Mouse (Mus musculus) gastrocnemius, postnatal 36 days (tissue): Measurements from ENCODE around the gene 1700067K01Rik. TPM values are rescaled to one million over a fixed set of nuclear protein-coding genes. Genes with fewer than 3 reads are reported as not detected.
"Not testable (repeated sequence)": the region's sequence is repeated elsewhere in the genome, so short reads cannot be mapped to it uniquely, and the experiment has no call there.

ENCODE experiments used
- DNase-seq, 2 experiments: peaks; one replicate each; pipeline ENCODE4 v3.0.0; 2022
- intact Hi-C: fragments of 180-260 bp; cut with DNase I; formaldehyde crosslinking; loops from one replicate; pipeline ENCODE4 v1.15.1; 2025
- total RNA-seq, 2 experiments: library from RNA; stranded (reverse); gene quantifications; 2 replicates each; pipeline ENCODE4 v1.2.3; 2021

1700067K01Rik gene
- total RNA-seq, 2 experiments from 2014 or later: 0.48 TPM; not detected in 1

DNA sequence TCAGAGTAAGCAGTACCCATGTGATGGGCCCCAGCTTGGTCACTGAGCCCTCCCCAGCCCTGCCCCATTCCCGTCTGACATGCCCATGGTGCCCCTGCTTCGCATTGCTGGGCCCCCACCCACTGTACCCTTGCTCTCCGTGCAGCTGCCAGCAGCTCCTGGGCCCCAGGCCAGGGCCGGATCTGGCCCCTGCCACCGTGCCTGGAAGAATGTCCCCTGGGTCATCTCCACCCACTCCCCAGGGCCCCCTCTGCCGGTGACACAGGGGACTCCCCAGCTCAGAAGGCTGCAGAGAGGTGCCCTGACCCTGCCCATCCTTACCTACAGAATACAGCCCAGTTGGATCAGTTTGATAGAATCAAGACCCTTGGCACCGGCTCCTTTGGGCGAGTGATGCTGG, 20.5 kb upstream of the 1700067K01Rik start:
- intact Hi-C loops: no loop called here
- DNase-seq: peak; percentile 56 to 74

DNA sequence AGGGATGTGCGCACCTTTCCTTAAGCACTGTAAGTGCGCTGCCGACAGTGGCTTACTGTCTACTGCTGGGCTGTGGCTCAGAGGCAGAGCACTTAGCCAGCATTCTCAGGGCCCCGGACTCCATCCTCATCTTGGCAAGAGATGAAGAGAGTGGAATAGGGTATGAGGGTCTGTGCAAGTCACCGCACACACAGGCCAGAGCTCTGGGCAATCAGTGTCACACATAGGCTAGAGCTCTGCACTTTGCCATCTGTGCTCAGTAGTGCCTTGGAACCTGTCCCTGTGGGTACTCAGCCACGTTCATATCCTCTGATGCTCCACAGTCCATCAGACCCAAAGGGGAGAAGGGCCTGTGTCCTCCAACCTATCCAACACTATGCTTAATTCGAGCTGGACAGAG, 19.8 kb upstream of the 1700067K01Rik start:
- no peak for DNase-seq
- intact Hi-C loops: no loop called here

DNA sequence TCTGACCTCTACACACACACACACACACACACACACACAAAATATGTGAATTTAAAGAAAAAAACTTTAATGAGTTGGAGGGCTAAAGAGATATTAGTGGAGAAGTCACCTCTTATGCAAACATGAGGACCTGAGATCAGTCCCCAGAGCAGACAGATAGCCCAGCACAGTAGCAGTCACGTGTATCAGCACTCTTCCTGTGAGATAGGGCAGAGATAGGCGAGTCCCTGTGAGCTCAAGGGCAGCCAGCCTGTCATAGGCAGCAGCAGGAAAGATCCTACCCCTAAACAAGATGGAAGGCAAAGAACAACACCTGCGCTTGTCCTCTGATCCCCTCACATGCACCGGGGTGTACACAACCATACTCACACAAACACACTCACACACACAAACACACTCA, 18.9 kb upstream of the 1700067K01Rik start:
- no peak for DNase-seq
- intact Hi-C loops: no loop called here

DNA sequence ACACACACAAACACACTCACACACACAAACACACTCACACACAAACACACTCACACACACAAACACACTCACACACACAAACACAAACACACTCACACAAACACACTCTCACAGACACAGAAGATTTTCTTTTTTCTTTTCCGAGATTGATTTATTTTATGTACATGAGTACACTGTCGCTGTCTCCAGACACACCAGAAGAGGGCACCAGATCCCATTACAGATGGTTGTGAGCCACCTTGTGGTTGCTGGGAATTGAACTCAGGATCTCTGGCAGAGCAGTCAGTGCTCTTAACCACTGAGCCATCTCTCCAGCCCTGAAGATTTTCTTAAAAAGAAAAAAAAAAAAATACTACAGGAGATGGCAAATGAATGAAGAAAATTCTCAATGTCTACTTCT, 18.1 kb upstream of the 1700067K01Rik start:
- intact Hi-C loops: not testable (repeated sequence)

DNA sequence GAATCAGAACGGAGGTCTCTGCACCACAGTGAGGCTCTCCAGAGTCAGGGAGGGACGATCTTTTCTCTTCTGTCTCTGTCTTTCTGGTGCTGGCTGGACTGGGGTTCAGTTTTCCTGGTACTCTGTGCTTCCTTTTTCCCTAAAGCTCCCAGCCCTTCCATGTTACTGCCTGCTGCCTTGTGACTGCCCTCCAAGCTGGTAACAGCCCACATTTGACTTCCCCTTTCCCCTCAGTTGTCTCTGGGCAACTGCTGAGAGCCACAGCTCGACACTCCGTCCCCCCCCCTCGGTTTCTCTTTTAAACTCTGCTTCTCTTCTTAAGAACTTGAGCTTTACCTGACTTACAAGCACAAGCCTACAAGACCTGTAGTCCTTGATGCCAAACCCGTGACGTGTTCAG, 12.1 kb upstream of the 1700067K01Rik start:
- no peak for DNase-seq
- intact Hi-C loops: no loop called here

More for the DNA sequence above, 18.1 kb upstream of the 1700067K01Rik start:
- not testable (repeated sequence) for DNase-seq

DNA sequence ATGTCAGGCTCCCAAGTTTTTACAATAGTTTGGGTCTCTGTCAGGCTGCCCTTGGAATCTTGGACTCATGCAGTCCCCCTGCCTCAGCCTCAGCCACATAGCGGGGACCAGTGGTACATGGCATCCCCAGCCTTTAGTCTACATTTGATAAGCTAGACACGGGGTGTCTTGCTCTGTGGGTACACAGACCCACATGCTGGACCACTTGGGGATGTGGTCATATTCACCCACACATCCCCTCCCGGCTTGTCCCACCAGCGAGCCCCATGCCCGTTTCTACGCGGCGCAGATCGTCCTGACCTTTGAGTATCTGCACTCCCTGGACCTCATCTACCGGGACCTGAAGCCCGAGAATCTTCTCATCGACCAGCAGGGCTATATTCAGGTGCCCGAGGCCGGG, 11.1 kb upstream of the 1700067K01Rik start:
- DNase-seq: no peak
- intact Hi-C loops: no loop called here

DNA sequence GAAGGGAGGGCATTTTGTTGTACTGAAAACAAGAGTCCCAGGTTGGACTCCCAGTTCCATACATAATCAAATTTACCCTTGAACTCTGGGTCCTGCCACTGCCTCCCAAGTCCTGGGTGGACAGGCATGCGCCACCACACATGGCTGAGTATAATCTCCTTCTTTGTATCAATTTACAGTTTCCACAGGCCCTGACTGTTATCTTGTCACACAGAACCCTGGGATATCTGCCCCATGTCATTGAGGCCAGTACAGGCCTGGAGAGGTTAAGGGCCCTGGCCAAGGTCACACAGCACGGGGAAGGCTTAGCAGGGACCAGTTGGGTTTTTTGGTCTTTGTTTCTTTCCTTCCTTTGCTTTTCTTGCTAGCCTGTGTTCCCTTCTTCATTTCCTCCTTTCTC, 8.8 kb upstream of the 1700067K01Rik start:
- intact Hi-C loops: no loop called here
- no peak for DNase-seq

DNA sequence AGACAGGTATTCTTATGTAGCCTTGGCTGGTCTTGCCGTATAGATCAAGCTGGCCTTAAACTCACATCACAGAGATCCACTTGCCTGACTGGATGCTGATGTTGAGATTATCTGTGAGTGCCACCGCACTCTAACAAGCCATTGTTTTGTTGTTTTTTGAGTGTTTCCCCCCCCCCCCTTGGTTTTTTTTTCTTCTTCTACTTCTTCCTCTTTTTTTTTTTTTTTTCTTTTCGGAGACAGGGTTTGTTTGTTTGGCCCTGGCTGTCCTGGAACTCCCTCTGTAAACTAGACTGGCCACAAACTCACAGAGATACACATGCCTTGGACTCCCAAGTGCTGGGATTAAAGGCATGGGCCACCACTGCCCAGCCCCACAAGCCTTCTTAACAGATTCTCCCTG, 7.3 kb upstream of the 1700067K01Rik start:
- intact Hi-C loops: no loop called here

DNA sequence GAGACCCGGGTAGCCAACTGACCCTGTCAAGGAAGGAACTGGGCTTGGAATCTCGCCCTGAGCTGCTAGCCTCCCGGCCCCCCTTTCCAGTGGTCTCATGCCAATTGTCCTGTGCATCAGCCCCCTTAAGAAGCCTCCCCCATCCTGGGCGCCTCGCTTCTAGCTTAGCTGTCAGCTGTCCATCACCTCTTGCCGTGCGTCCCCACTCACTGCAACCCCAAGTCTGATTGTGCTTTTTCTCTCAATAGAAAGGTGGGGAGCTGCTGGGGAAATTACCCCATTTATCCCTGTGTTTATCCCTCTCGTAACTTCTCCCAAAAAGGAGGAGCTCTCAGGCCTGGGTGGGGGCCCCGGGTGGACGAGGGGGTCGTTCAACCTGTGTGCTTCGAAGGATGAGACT, 5.3 kb upstream of the 1700067K01Rik start:
- DNase-seq: no peak
- intact Hi-C loops: no loop called here

More for the DNA sequence above, 7.3 kb upstream of the 1700067K01Rik start:
- DNase-seq: no peak

DNA sequence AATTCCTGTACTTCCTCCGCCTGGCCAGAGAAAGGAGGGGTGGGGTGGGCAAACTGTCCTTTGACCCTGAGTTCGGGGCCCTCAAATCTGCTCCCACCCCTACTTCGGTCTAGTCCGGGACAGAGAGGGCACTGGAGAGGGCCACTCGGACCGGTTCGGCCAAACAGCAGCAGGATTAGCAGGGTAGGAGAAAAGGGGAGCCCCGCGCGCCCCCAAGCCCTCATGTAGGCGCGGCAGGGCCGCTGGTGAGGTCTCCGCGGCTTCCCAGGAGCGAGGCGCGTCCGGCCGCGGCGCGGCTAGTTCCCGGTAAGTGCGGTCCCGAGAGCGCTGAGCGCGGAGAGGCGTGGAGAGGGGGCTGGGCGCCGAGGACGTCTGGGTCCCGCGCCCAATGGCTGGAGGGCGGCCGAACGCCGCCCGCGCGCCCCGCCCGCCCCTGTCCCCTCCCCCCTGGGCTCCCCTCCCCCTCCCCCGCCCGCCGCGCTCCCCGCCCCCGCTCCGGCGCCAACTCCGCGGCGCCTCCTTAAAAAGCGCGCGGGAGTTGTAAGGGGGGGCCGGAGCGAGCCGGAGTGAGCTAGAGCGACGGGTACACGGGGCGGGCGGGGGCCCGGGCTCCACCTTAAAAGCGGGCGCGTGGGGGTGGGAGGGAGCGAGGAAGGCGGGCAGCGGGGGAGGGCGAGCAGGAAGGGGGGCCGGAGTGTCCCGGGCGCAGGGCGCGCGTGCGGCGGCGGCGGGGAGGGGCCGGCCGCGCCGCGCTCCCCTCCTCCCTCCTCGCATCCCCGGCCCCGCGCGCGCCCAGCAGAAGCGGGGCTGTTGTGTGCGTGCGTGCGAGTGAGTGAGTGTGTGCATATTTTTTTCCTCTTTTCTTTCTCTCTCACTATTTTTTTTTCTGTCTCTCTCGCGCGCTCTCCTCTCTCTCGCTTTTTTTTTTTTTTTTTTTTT, 4.5 kb upstream of the 1700067K01Rik start:
- intact Hi-C loops: no loop called here
- peak; percentile 83 to 92 for DNase-seq

DNA sequence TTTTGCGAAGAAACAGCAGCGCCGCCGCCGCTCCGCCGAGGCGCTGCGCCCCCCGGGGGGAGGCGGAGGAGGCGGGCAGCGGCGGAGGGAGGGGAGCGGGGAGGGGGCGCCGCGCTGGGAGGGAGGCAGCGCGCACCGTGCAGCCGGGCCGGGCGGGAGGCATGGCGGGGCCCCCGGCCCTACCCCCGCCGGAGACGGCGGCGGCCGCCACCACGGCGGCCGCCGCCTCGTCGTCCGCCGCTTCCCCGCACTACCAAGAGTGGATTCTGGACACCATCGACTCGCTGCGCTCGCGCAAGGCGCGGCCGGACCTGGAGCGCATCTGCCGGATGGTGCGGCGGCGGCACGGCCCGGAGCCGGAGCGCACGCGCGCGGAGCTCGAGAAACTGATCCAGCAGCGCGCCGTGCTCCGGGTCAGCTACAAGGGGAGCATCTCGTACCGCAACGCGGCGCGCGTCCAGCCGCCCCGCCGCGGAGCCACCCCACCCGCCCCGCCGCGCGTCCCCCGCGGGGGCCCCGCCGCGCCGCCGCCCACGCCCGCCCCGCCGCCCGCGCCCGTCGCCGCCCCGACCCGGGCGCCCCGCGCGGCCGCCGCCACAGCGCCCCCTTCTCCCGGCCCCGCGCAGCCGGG, 3.7 kb upstream of the 1700067K01Rik start, which contains the start of gene Samd1:
Gene Samd1 (plus strand): TSS at position 162 of the 631 bp plus-strand sequence.
- peak; percentile 23 to 47 for DNase-seq
- intact Hi-C loops: no loop called here

DNA sequence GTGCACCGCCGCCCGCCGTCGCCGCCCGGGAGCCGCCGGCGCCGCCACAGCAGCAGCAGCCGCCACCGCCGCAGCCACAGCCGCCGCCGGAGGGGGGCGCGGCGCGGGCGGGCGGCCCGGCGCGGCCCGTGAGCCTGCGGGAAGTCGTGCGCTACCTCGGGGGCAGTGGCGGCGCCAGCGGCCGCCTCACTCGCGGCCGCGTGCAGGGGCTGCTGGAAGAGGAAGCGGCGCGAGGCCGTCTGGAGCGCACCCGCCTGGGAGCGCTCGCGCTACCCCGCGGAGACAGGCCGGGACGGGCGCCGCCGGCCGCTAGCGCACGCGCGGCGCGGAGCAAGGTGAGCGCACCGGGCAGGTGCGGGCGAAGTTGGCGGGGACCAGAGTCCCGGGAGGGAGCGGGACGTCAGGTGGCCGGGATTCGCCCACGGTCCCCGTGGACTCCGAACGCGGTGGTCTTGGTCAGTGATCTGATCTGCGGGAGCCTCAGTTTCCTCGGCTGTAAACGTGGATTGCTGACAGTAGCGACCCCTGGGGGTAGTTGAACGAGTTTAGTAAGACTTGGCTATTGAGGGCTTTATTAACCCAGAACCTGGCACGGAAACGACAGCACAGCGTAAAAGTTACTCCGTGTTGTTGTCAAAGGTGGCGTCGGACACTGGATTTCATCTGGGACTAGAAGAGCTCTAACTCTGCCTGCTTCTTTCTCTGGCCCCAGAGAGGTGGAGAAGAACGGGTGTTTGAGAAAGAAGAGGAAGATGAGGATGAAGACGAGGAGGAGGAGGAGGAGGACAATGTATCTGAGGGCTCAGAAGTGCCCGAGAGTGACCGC, 2.9 kb upstream of the 1700067K01Rik start:
- peak; percentile 33 to 40 for DNase-seq
- intact Hi-C loops: no loop called here

DNA sequence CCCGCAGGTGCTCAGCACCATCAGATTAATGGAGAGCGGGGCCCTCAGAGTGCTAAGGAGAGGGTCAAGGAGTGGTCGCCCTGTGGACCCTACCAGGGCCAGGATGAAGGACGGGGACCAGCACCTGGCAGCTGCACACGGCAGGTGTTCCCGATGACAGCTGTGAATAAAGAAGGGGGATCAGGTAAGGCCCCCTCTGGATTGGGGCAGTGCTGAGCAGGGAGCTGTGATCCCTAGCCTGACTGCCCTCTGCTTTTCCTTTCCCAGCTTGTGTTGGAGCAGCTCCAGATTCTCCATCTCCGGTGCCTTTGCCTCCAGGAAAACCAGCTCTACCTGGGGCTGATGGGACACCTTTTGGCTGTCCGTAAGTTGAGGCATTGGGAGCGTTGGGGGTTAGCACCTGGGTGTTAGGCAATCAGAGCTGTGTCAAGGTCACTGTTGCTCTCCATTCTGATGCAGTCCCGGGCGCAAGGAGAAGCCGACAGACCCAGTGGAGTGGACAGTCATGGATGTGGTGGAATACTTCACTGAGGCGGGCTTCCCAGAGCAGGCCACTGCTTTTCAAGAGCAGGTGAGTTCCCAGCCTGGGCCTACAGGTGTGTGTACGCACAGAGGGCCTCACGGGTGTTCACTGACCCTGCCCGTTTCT, 2.1 kb upstream of the 1700067K01Rik start:
- intact Hi-C loops: no loop called here
- DNase-seq: no peak

DNA sequence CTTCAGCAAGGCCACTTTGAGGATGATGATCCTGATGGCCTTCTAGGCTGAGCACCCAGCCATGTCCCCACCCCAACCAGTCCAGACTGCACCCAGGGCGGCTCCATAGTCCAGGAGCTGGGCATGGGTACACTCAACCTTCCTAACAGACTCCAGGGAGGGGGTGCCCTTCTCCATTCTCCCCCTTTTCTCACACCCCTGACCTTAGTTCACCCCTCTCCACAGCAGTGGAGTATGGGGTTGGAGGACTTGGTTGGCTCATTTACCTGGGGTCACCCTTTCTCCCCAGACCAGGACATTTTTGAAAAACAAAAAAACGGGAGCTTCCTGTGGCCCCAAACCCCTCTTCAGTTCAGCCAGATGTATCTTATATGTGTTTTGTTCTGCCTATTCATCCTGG, 1.5 kb upstream of the 1700067K01Rik start:
- intact Hi-C loops: no loop called here
- DNase-seq: no peak

DNA sequence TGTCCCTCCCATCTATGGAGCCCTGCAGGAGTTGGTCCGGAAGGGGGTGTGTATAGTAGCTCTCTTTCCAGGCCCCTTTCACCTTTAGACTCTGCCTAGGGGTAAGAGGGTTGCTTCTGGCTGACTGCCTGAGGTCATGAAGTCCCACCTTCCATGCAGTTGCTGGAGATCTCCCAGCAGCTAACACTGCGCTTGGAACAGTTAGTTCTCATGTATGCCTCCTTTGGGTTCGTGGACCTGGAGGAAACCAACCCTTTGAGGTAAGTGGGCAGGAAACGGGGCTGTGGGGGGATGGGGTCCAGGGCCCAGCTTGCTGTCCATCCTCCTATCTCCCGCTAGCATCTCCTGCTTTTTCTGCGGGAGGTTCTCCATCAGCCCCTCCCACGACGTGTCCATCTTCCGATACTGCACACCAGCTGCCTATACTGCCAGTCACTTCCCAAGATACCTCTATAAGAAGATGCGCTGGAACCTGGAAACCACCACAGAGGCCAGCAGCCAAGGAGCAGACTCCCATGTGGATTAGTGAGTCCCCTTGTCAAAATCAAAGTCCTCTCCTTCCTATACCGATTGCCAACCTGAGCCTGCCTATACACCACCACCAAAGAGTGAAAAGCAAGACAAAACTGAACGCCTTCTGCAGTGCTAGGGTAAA, 1.8 kb downstream of the 1700067K01Rik start:
- DNase-seq: no peak
- intact Hi-C loops: no loop called here

DNA sequence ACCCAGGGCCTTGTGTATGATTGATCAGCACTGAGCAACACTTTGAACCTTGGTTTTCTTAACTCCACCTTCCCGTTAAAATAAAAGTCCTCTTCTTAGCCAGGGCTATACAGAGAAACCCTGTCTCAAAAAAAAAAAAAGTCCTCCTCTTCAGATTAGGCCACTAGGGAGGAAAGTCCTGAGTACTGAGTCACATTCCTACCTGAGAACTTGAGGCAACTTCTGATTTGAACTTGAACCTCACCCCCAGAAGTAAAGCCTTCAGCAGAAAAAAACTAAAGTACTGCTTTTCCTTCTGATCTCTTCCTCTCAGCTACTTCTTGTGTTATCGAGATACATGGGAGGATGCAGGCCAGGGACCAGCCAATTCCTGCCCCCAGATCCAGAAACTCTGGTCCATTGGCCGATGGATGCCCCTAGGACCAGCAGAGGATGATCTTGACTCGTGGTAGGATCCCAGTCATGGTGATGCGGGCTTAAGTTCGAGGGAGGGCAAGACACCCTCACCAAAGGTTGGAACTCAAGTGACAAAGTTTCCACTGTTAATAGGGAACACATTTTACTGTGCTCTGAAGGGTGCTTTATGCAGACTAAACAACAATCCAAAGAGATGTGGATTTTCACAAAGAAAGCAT, 2.4 kb downstream of the 1700067K01Rik start:
- no peak for DNase-seq
- intact Hi-C loops: no loop called here

DNA sequence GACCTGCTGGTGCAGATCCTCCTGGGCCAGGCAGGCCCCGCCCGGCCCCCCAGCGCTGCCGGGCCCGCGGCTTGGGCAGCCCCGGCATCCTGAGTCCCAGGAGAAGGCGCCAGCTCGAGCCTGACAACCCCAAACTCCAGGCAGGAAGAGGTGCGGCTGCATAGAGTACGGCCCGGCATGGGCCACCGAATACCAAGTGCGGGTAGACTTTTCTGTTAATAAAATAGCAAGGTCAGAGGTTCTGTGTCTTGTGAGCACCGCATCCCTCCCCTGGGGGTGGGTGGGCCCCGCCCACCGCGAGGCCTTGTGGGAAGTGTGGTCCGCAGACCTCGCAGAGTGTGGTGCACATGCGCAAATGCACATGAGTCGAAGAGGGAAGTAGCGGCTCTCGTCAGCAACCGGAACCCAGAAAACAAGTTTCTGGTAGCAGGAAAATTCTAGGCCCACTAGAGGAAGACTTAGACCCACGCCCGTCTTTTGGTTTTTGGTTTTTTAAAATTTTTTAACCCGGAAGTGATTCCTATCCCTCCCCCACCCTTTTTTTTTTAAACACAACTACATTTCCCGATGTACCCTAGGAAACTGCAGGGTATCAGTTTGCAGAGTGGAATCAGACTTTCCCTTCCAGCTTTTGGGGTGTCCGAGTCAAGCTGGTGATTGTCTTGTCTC, 3.4 kb downstream of the 1700067K01Rik start:
- DNase-seq: peak; percentile 92 to 95
- intact Hi-C loops: no loop called here

DNA sequence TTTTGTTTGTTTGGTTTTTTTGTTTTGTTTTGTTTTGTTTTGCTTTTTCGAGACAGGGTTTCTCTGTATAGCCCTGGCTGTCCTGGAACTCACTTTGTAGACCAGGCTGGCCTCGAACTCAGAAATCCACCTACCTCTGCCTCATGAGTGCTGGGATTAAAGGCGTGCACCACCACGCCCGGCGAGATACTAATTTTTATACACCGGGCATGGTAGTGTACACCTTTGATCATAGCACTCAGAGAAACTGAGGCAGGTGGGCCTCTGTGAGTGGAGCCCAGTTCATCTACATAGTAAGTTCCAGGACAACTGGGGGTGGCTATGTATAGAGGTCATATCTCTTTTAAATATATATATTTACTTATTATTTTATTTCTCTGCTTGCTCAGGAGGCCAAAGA, 4.2 kb downstream of the 1700067K01Rik start:
- intact Hi-C loops, DNase-seq: not testable (repeated sequence)

DNA sequence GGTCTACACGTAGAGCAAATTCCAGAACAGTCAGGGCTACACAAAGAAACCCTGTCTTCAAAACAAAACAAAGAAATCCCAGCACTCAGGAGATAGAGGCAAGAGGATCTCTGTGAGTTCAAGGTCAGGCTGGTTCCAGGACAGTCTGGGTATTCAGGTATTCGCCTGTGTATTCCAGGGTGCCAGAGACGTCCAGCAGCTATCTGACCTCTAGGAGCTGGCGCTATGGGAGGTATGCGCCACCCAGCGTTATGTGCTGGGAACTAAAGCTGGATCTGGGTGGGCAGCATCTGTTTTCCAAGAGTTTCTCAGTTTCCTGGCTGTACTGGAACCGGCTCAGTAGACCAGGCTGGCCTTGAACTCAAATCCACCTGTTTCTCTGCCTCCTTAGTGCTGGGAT, 7.1 kb downstream of the 1700067K01Rik start:
- intact Hi-C loops: no loop called here

More for the DNA sequence above, 7.1 kb downstream of the 1700067K01Rik start:
- no peak for DNase-seq
